8 mouse cellular contexts compared by ENCODE assay signal in genomic region chr15:102722500-102722931, GRCm38 (mm10). TPM values are rescaled to one million over a fixed set of nuclear protein-coding genes. Genes with fewer than 3 reads are reported as not detected.
DNase-seq lines count a peak whose midpoint lies in the region; ATAC-seq lines count a peak whose summit lies in the region.

No protein-coding gene starts in this region.

- no peaks in the 10 kb centered on the region for H3K9me3 ChIP-seq in hindbrain, embryonic 13.5 days

- no peak overlapping the region for H3K27ac ChIP-seq in hindbrain, embryonic 13.5 days

- H3K27me3 ChIP-seq in hindbrain, embryonic 13.5 days: no peaks in the 10 kb centered on the region

- H3K9ac ChIP-seq in hindbrain, embryonic 13.5 days: peak overlapping the region; percentile 20; the same call in 1 of the 2 replicates

- WGBS in hindbrain, embryonic 13.5 days: 55% methylated on average over 4 of the region's 4 CpGs

- peak; percentile 3; the same call in 1 of the 2 replicates for ATAC-seq in hindbrain, embryonic 13.5 days (ENCODE audit: low FRiP score)
- no peak for ATAC-seq in erythroid progenitor cell, adult 5-6 weeks (replicated peaks; ENCODE audit: low FRiP score, poor library complexity, severe bottlenecking)

- peak overlapping the region; percentile 73 for H3K4me3 ChIP-seq in hindbrain, embryonic 13.5 days

- peak overlapping the region; percentile 79 for H3K4me2 ChIP-seq in hindbrain, embryonic 13.5 days

- H3K36me3 ChIP-seq in hindbrain, embryonic 13.5 days: peaks cover 21% of the 10 kb centered on the region

- peaks cover 22% of the 10 kb centered on the region for H3K4me1 ChIP-seq in hindbrain, embryonic 13.5 days (replicated peaks)

- DNase-seq in cerebellum, adult 11-12 months: peak; percentile 49
- DNase-seq in cerebellum, postnatal 14 days: no peak
- peak; percentile 77 for DNase-seq in Muller cell, postnatal 12 days (ENCODE audit: inconsistent ontology term)
- DNase-seq in lung, postnatal 10 days: peak; percentile 44
- no peak for DNase-seq in thymus, postnatal 14 days
- DNase-seq in retina, postnatal 1 day: no peak

RNA-seq across cellular contexts. Expression of gene Calcoco1, which starts 0.5 kb away (rescaled TPM):
- polyA plus RNA-seq in hindbrain, embryonic 13.5 days (2015; fragmentation: Nextera tagmentation; extraction: Ambion mirVana): 41.8 and 42.3 TPM in 2 replicates
- total RNA-seq in erythroid progenitor cell, adult 5-6 weeks (2015; ENCODE audit: low replicate concordance): 17.6 and 21.6 TPM in 2 replicates
- 34.1 and 40.8 TPM in 2 replicates for total RNA-seq in erythroid progenitor cell, adult 5-6 weeks (2017; ENCODE audit: low replicate concordance)

RNA-seq across cellular contexts. Expression of gene Atp5g2, which starts 50.4 kb away (rescaled TPM):
- 48.7 and 56.4 TPM in 2 replicates for polyA plus RNA-seq in hindbrain, embryonic 13.5 days (2015; fragmentation: Nextera tagmentation; extraction: Ambion mirVana)
- total RNA-seq in erythroid progenitor cell, adult 5-6 weeks (2015; ENCODE audit: low replicate concordance): 10.5 and 17.7 TPM in 2 replicates
- 19.1 and 31.2 TPM in 2 replicates for total RNA-seq in erythroid progenitor cell, adult 5-6 weeks (2017; ENCODE audit: low replicate concordance)

Comparison
In these comparisons a context has a peak if more than half of its experiments do, and no peak if none do; other contexts are left out.
1. DNase-seq: peak in cerebellum, adult 11-12 months (single experiment), Muller cell, postnatal 12 days (single experiment) and lung, postnatal 10 days (single experiment); none in cerebellum, postnatal 14 days (0 of 2), thymus, postnatal 14 days (single experiment) and retina, postnatal 1 day (single experiment).